Mouse (Mus musculus): ENCODE data around the gene Cdh23.

Cdh23 gene

DNA sequence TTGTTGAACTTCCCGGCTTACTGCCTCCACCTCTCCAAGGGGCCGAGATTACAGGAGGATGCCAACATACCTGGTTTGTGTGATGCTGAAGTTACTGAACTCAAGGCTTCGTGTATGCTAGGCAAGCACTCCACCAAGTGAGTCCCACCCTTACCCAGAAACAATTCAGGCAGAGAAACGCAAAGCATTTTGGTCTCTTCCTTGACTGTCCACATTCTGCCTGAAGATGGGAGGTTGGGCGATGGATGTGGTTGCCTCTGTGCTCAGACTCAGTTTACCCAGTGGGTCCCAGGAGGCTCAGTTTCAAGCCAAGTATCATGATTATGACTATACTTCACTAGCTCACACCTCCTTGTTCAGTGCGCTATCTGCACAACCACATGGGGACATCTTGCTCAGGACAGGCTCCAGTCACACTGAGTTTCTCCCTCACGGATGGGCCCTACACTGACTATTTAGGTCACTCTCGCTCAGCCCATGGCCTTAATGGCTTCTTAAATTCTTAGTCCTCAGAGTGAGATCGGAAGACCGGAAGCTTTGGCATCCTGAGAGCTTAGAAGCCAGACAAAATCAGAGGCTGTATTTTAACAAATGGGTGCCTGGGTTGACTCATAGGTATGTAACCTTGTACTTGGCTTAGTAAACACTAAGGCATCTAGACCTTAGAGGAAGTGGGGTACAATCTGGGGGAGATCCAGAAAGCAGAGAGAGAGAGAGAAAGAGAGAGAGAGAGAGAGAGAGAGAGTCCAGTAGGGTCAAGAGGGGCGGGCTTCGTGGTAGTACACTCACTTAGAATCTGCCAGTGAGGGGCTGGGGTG lies 118.2 kb downstream of the Cdh23 start:
- no peak for DNase-seq (ENCODE audit: low read depth)

GRCm38 (mm10) chr10:60577125-60577919 lies 119.0 kb downstream of the Cdh23 start:
- DNase-seq (ENCODE audit: low read depth), result no peak

DNA sequence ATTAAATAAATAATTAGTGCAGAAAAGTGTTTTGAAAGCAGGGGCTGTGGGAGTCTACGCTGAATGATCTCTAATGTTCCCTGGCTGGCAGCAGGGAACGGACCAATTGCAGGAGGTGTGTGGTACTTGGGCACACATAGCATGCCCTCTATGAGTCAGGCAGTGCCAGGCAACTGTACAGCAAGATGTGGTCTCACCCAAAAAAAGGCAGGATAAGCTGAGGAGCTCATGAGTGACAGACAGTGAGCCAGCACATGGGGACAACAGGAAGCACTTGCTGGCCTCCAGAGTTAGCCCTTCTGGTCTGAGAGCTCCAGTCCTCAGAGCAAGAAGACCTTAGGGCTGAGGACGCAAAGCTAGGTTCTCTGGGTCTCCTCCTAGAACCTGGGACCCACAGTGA lies 121.4 kb downstream of the Cdh23 start:
- no peak for DNase-seq (ENCODE audit: low read depth)

- no peak for DNase-seq (ENCODE audit: low read depth)
These were observed 124.8 kb downstream of the Cdh23 start for GRCm38 (mm10) chr10:60571491-60571890.

DNA sequence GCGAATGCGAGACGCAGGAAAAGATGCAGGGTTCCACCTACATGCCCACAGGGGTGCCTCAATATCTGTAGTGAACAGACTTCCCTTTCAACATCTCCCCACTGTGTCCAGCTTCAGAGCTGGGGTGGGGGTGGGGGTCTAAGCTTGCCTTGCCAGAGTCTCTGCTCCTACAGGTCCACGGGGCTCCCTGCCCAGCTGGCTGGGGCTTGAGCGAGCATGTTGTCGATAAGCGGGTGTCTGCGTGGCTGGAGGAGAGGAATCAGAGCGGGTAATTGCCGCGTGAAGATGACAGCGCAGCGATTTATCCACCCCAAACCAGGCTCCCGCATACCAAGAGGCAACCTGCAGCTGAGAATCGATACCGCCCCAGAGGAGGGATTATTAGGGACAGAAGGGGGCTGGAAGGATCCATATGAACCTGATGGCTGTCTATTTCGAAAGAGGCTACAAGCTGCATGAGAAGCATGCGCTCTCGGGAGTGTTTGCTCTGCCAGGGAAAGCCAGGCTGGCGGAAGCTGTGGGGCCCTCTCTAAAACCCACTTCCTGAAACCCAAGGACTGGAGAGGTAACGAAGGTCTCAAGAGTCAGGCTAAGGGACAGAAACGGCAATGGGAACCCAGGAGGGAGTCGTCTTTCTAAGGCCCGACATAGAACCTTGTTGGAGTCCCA lies 129.8 kb downstream of the Cdh23 start:
- DNase-seq (ENCODE audit: low read depth), result peak; percentile 60

- no peak for DNase-seq (ENCODE audit: low read depth)
These were observed 132.2 kb downstream of the Cdh23 start for GRCm38 (mm10) chr10:60564136-60564535.

- DNase-seq (ENCODE audit: low read depth), result no peak
These were observed 133.3 kb downstream of the Cdh23 start for GRCm38 (mm10) chr10:60562946-60563345.

DNA sequence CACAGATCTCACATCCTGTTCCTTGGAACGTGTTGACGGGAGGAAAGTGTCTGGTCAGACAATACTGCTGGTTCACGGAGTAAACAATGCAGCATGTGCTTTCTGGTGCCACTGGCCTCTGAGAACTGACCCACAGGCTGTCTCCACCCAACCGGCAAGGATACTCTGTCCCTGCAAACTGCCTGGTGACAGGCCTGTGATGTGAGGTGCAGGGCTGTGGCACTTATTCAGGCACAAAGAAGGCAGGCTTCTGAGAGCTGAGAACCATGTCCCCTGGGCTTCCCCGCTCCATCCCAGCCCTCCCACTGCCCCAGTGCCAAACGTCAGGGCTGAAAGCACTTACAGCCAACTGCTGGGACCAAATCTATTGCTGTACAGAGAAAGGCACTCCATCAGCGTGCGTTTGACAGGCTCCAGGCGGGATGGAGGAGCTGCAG lies 137.8 kb downstream of the Cdh23 start:
- DNase-seq (ENCODE audit: low read depth), result no peak

DNA sequence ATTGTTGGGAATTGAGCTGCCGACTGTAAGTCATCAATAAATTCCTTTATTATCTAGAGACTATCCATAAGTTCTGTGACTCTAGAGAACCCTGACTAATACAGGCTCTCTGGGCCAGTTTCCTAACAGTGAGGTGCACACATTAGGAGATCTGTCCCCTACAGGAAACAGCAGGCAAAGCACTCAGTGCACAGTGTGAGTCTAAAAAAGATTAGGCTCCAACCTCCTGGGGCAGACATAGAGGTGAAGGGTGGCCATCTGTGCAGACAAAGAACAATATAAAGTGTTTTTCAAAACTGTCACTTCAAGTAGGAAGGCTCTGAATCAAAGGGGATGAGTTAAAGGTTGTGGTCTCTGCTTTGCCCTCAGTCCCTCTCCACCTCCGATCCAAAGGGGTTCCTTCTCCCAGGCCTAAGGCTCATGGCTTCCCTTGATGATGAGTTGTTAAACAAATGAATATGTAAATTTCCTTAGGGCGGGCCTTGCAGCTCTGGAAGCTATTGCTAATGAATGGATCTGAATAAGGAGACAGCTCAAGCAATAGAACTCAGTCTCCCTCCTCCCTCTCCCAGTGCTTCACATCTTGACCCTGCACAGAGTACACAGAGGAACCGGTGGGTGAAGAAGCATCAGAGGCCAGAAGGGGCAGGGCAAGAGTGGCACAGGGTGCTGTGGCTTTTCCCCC lies 143.2 kb downstream of the Cdh23 start:
- DNase-seq (ENCODE audit: low read depth), result no peak

- no peak for DNase-seq (ENCODE audit: low read depth)
These were observed 157.0 kb downstream of the Cdh23 start for GRCm38 (mm10) chr10:60539164-60539914.

DNA sequence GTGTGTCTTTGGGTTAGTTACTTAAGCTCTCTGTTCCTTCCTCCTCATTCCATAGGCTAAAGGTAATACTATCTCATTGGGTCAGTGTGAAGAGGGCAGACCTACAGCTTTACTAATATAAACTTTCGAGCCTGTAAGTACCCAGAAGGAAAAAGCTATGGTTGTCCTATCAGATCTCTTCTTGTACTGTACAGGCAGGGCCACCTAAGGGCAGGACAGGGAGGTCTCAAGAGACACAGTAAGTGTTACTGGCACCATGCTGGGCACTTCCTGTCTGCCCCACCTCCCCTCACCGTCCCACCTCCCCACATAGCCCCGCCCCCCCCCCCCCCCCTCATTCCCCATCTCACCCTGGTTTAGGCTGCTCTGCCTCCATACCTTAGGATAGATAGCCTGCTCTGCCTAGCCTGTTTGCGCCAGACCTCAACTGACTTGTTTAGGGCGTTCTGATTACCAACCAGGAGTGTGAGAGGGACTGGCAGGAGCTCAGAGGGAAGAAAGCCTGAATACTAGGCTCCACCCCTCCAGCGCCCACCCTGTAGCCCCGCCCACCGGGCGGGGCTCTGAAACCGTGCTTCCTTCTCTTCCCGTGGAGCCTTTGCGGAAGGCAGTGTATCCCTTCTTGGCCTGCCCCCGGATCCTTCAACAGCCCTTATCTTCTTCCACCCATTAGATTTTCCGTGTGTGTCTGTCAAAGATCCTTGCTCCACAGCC lies 160.0 kb downstream of the Cdh23 start:
- DNase-seq (ENCODE audit: low read depth), result peak; percentile 7

DNA sequence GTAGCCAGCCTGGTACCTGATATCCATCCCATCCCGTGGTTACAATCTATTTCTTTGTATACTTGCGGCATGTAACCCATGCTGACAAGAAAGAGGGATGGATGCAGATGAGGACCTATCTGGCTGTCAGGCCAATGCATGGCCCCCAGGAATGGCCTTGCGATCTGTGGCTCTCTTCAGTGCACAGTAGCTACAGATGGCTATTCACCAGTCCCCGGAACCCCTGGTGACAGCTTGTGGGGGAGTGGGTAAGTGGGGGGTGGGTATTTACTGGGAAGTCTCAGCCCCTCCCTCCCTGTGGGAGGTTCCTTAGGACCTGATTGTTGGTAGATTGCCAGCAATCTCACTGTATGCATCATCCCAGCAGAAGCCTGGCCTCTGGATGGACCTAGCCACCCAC lies 163.8 kb downstream of the Cdh23 start:
- no peak for DNase-seq (ENCODE audit: low read depth)

DNA sequence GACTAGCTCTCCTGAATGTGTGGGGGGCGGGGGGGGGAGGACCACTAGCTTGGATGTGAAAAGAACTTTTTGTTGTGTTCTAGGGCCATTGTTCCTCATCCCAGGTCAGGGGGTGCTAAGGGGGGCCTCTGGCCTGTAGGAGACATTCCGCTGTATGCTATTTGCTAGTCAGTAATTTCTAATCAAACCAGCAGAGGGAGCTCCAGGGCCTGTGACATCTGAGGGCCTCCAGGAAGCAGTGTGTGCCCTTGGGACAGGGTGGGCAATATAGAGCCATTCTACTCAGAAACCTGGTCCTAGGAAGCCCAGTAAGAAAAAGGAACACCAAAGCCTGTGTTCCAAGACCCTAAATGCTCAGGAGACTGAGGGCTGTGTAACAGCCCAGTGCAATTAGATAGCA lies 164.9 kb downstream of the Cdh23 start:
- peak; percentile 82 for DNase-seq (ENCODE audit: low read depth)

DNA sequence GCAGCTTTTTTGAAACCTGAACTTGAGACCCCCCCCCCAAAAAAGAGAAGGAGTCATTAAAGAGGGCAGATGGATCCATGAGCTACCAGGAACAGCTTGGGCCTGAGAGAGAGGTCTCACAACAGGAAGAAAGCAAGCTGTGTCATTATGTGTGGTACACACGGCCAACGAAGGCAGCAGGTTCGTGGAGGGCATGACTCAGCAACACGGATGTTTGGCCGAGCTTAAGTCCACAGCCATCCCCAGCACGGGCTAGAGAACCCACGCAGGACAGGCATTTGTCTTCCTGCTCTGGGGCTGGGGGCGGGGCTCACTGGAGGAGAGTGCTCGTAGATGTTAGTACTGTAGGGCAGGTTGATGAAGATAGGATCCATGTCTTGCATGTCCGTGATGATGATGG lies 165.7 kb downstream of the Cdh23 start:
- DNase-seq (ENCODE audit: low read depth), result no peak

DNA sequence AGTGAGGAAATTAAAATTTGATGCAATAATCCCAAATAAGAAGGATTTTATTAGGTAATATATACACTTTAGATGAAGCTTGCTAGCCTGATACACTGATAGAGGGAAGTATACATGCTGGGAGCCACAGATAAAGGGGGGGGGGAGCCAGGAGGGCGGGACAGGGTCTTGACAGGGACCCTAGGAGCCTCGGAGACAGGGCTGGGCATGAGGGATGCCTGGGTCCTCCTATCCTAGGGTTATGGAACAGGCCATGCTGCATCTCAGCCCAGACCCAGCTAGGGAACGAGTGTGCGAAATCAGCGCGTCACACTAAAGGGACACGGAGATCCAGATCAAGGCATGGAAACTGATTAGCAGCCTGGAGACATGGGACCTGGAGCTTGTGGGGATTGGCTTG lies 168.3 kb downstream of the Cdh23 start:
- no peak for DNase-seq (ENCODE audit: low read depth)

- DNase-seq (ENCODE audit: low read depth), result no peak
These were observed 171.2 kb downstream of the Cdh23 start for GRCm38 (mm10) chr10:60525081-60525480.

- no peak for DNase-seq (ENCODE audit: low read depth)
These were observed 180.0 kb downstream of the Cdh23 start for GRCm38 (mm10) chr10:60516286-60516685.

- DNase-seq (ENCODE audit: low read depth), result no peak
These were observed 197.8 kb downstream of the Cdh23 start for GRCm38 (mm10) chr10:60498538-60498937.

GRCm38 (mm10) chr10:60495070-60495469 lies 201.2 kb downstream of the Cdh23 start:
- no peak for DNase-seq (ENCODE audit: low read depth)

- DNase-seq (ENCODE audit: low read depth), result no peak
These were observed 204.8 kb downstream of the Cdh23 start for GRCm38 (mm10) chr10:60491538-60491937.

- DNase-seq (ENCODE audit: low read depth), result no peak
These were observed 214.9 kb downstream of the Cdh23 start for GRCm38 (mm10) chr10:60481381-60481780.
